Mouse (Mus musculus): ENCODE data around the gene Fam234b. TPM values are rescaled to one million over a fixed set of nuclear protein-coding genes. Genes with fewer than 3 reads are reported as not detected.

Fam234b gene
- polyA plus RNA-seq, 1 experiment from 2014 or later = 16.8 TPM

- H3K27me3 ChIP-seq = no peaks in the 10 kb centered on the region
- ATAC-seq (no peak), DNase-seq (ENCODE audit: low read depth, low spot score) (no peak)
- TF ChIP-seq CTCF (IDR thresholded peaks at IDR 0.05) = no peak
- ChIA-PET CTCF (interaction anchor here (1.5 kb wide), 1 partner anchor 13 kb away, joined by 4 read pairs; no protein-coding TSS in a partner anchor), POLR2A (interaction anchor here (0.6 kb wide), 1 partner anchor 512 kb away, joined by 3 read pairs; no protein-coding TSS in a partner anchor)
- in situ Hi-C loops (cut with MboI; ENCODE audit: low pct_unique_long_range_greater_than_20kb) = no loop called here
Measured at GRCm38 (mm10) chr6:135196707-135197106, 1.1 kb upstream of the Fam234b start.

GRCm38 (mm10) chr6:135197446-135197845, 331 bp upstream of the Fam234b start:
- ATAC-seq (no peak), DNase-seq (ENCODE audit: low read depth, low spot score) (no peak)
- no peak for TF ChIP-seq CTCF (IDR thresholded peaks at IDR 0.05)
- ChIA-PET POLR2A (interaction anchor here (0.6 kb wide), 1 partner anchor 511 kb away, joined by 3 read pairs; no protein-coding TSS in a partner anchor), CTCF (interaction anchor here (0.7 to 1.5 kb wide), 2 partner anchors 14 to 120 kb away, joined by 3 to 4 read pairs; no protein-coding TSS in a partner anchor)
- in situ Hi-C loops (cut with MboI; ENCODE audit: low pct_unique_long_range_greater_than_20kb) = no loop called here
- H3K27me3 ChIP-seq = no peaks in the 10 kb centered on the region

- ATAC-seq (no peak), DNase-seq (ENCODE audit: low read depth, low spot score) (no peak)
- CTCF ChIA-PET = no interaction called here
- in situ Hi-C loops (cut with MboI; ENCODE audit: low pct_unique_long_range_greater_than_20kb) = no loop called here
- POLR2A ChIA-PET = interaction anchor here (1.1 kb wide), 1 partner anchor 10 kb away, joined by 3 read pairs; no protein-coding TSS in a partner anchor
- no peak for TF ChIP-seq CTCF (IDR thresholded peaks at IDR 0.05)
- no peaks in the 10 kb centered on the region for H3K27me3 ChIP-seq
Measured at GRCm38 (mm10) chr6:135198726-135199125, 949 bp downstream of the Fam234b start.

- no peaks in the 10 kb centered on the region for H3K27me3 ChIP-seq
- ChIA-PET CTCF (no interaction called here), POLR2A (no interaction called here)
- DNase-seq (ENCODE audit: low read depth, low spot score) = no peak
- in situ Hi-C loops (cut with MboI; ENCODE audit: low pct_unique_long_range_greater_than_20kb) = no loop called here
- no peak for ATAC-seq
- no peak for TF ChIP-seq CTCF (IDR thresholded peaks at IDR 0.05)
Measured at GRCm38 (mm10) chr6:135200122-135200957, 2.6 kb downstream of the Fam234b start.

- CTCF ChIA-PET = no interaction called here
- TF ChIP-seq CTCF (IDR thresholded peaks at IDR 0.05) = no peak
- H3K27me3 ChIP-seq = no peaks in the 10 kb centered on the region
- in situ Hi-C loops (cut with MboI; ENCODE audit: low pct_unique_long_range_greater_than_20kb) = no loop called here
- POLR2A ChIA-PET = no interaction called here
- DNase-seq (ENCODE audit: low read depth, low spot score) (no peak), ATAC-seq (no peak)
Measured at GRCm38 (mm10) chr6:135202668-135203067, 4.9 kb downstream of the Fam234b start.

- no peaks in the 10 kb centered on the region for H3K27me3 ChIP-seq
- CTCF ChIA-PET = interaction anchor here (1.1 to 1.4 kb wide), 2 partner anchors 12 to 31 kb away, joined by 3 read pairs; no protein-coding TSS in a partner anchor
- DNase-seq (ENCODE audit: low read depth, low spot score) (no peak), ATAC-seq (no peak)
- no peak for TF ChIP-seq CTCF (IDR thresholded peaks at IDR 0.05)
- in situ Hi-C loops (cut with MboI; ENCODE audit: low pct_unique_long_range_greater_than_20kb) = no loop called here
- POLR2A ChIA-PET = no interaction called here
Measured at GRCm38 (mm10) chr6:135203737-135204136, 6.0 kb downstream of the Fam234b start.

GRCm38 (mm10) chr6:135204869-135205268, 7.1 kb downstream of the Fam234b start:
- no peak for ATAC-seq
- ChIA-PET CTCF (interaction anchor here (0.7 to 1.4 kb wide), 3 partner anchors 13 to 30 kb away, joined by 3 read pairs; no protein-coding TSS in a partner anchor), POLR2A (no interaction called here)
- no peak for DNase-seq (ENCODE audit: low read depth, low spot score)
- in situ Hi-C loops (cut with MboI; ENCODE audit: low pct_unique_long_range_greater_than_20kb) = no loop called here
- no peaks in the 10 kb centered on the region for H3K27me3 ChIP-seq
- no peak for TF ChIP-seq CTCF (IDR thresholded peaks at IDR 0.05)

- H3K27me3 ChIP-seq = no peaks in the 10 kb centered on the region
- in situ Hi-C loops (cut with MboI; ENCODE audit: low pct_unique_long_range_greater_than_20kb) = no loop called here
- DNase-seq (ENCODE audit: low read depth, low spot score) (no peak), ATAC-seq (no peak)
- ChIA-PET CTCF (no interaction called here), POLR2A (no interaction called here)
- TF ChIP-seq CTCF (IDR thresholded peaks at IDR 0.05) = no peak
Measured at GRCm38 (mm10) chr6:135205802-135206201, 8.0 kb downstream of the Fam234b start.

GRCm38 (mm10) chr6:135206909-135207308, 9.1 kb downstream of the Fam234b start:
- ATAC-seq (no peak), DNase-seq (ENCODE audit: low read depth, low spot score) (no peak)
- H3K27me3 ChIP-seq = no peaks in the 10 kb centered on the region
- POLR2A ChIA-PET = no interaction called here
- CTCF ChIA-PET = no interaction called here
- no peak for TF ChIP-seq CTCF (IDR thresholded peaks at IDR 0.05)
- in situ Hi-C loops (cut with MboI; ENCODE audit: low pct_unique_long_range_greater_than_20kb) = no loop called here

GRCm38 (mm10) chr6:135211169-135211568, 13.4 kb downstream of the Fam234b start:
- ChIA-PET CTCF (interaction anchor here (1.0 to 1.2 kb wide), 2 partner anchors 12 to 79 kb away, joined by 3 to 4 read pairs; no protein-coding TSS in a partner anchor), POLR2A (no interaction called here)
- ATAC-seq (no peak), DNase-seq (ENCODE audit: low read depth, low spot score) (no peak)
- in situ Hi-C loops (cut with MboI; ENCODE audit: low pct_unique_long_range_greater_than_20kb) = no loop called here
- no peaks in the 10 kb centered on the region for H3K27me3 ChIP-seq
- no peak for TF ChIP-seq CTCF (IDR thresholded peaks at IDR 0.05)

- ChIA-PET CTCF (no interaction called here), POLR2A (interaction anchor here (0.6 kb wide), 1 partner anchor 233 kb away, joined by 4 read pairs; no protein-coding TSS in a partner anchor)
- ATAC-seq = no peak
- DNase-seq (ENCODE audit: low read depth, low spot score) = no peak
- H3K27me3 ChIP-seq = no peaks in the 10 kb centered on the region
- in situ Hi-C loops (cut with MboI; ENCODE audit: low pct_unique_long_range_greater_than_20kb) = no loop called here
- no peak for TF ChIP-seq CTCF (IDR thresholded peaks at IDR 0.05)
Measured at GRCm38 (mm10) chr6:135212666-135213065, 14.9 kb downstream of the Fam234b start.
